Comparison of ENCODE assay signal across 8 mouse cellular contexts in the genomic region with DNA sequence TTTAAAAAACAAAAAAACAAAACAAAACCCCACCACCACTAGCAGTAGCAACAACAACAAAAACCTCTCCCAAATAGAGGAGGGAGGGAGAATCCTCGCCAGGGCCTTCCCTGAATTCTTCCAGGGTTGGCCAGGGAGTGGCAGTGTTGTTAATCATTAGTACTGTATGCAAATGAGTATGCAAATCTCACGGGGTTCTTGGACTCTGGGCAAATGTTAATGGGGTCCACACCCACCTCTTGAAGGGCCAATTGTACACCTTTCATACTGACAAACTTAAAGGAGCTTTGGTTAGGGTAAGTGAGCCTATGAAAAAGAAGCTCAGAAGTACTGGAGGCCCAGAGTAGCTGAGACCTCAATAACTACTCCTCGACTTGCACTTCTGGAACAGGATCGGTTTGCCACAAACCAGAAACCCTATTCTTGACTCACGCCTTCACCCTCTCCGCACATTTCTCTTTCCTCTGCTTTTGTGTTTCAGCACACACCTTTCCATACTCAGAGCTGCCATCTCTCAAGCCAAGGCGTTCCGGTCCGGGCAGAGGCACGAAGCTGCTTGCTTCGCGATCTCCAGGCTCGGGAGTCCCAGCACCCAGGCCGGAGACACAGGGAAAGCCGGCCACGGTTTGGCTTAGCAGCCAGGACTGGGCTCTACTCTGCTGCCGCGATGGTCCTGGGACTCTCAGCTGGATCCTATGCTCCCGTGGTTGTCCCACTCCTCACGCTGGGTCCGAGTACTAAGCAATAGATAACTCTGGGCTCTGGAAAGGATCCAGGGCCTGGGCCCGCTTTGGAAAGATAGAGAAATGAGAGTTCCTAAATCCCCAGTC. TPM values are rescaled to one million over a fixed set of nuclear protein-coding genes. Genes with fewer than 3 reads are reported as not detected.
DNase-seq lines count a peak whose midpoint lies in the region; ATAC-seq lines count a peak whose summit lies in the region.

No protein-coding gene starts in this region.

- intact Hi-C loops in heart, postnatal 14 days (cut with DNase I) = loop anchor here (1.0 to 5.0 kb wide), 3 partner anchors 71 to 191 kb away; no protein-coding TSS in a partner anchor

- WGBS in embryonic facial prominence, embryonic 14.5 days = 2% methylated on average over 22 of the region's 22 CpGs

- no peaks in the 10 kb centered on the region for H3K4me1 ChIP-seq in embryonic facial prominence, embryonic 14.5 days (ENCODE audit: control insufficient read depth, insufficient read depth, low read length)

- 0 out of 2 replicates have a peak overlapping the region, but pooled peaks have one; percentile 67 for H3K9ac ChIP-seq in embryonic facial prominence, embryonic 14.5 days (ENCODE audit: low read depth, low read length)

- peak; percentile 34 for DNase-seq in urinary bladder, adult 2 months (ENCODE audit: low spot score)
- DNase-seq in urinary bladder, postnatal 10 days (ENCODE audit: low spot score) = no peak
- DNase-seq in embryonic facial prominence, embryonic 14.5 days (ENCODE audit: low spot score) = peak; percentile 51
- peak; percentile 16 to 34 for DNase-seq in heart, postnatal 14 days
- DNase-seq in layer of hippocampus, adult 18-20 months (ENCODE audit: low spot score in 2 of 2) = peak; percentile 39 to 79
- DNase-seq in lung, postnatal 10 days = peak; percentile 14
- DNase-seq in right cerebral cortex, postnatal 4 days = peak; percentile 53
- no peak for DNase-seq in B cell, adult 2 months

- no peaks in the 10 kb centered on the region for H3K9me3 ChIP-seq in embryonic facial prominence, embryonic 14.5 days (ENCODE audit: control insufficient read depth, low read length)

- H3K4me2 ChIP-seq in embryonic facial prominence, embryonic 14.5 days (ENCODE audit: low read depth, low read length) = peak overlapping the region; percentile 100

- H3K4me3 ChIP-seq in embryonic facial prominence, embryonic 14.5 days (ENCODE audit: low read depth, low read length) = peak overlapping the region; percentile 62

- H3K36me3 ChIP-seq in embryonic facial prominence, embryonic 14.5 days (ENCODE audit: control insufficient read depth, insufficient read depth, low read length) = no peaks in the 10 kb centered on the region

- no peak for ATAC-seq in embryonic facial prominence, embryonic 14.5 days (ENCODE audit: low read depth)

- no peak overlapping the region for H3K27ac ChIP-seq in embryonic facial prominence, embryonic 14.5 days (replicated peaks; ENCODE audit: low read depth, low read length)

- H3K27me3 ChIP-seq in embryonic facial prominence, embryonic 14.5 days (replicated peaks; ENCODE audit: control insufficient read depth, insufficient read depth, low read length) = peaks cover 65% of the 10 kb centered on the region

RNA-seq across cellular contexts. Expression of a gene that starts 1.3 kb away (rescaled TPM):
- polyA plus RNA-seq in urinary bladder, adult 2 months (2012; rRNA removed) = 10.4 and 17.5 TPM in 2 replicates
- polyA plus RNA-seq in embryonic facial prominence, embryonic 14.5 days (2014; fragmentation: Nextera tagmentation; extraction: Ambion mirVana) = 0.88 and 0.93 TPM in 2 replicates
- 1 to 10 TPM; 4.4 to 5.2 TPM for total RNA-seq in heart, postnatal 14 days (2021)
- 10 to 100 TPM; 61.6 to 63.9 TPM for total RNA-seq in layer of hippocampus, adult 18-20 months (2021)

Comparison
In these comparisons a context has a peak if more than half of its experiments do, and no peak if none do; other contexts are left out.
1. DNase-seq: peak in urinary bladder, adult 2 months (single experiment), embryonic facial prominence, embryonic 14.5 days (single experiment), heart, postnatal 14 days (2 of 2), layer of hippocampus, adult 18-20 months (2 of 2), lung, postnatal 10 days (single experiment) and right cerebral cortex, postnatal 4 days (single experiment); none in urinary bladder, postnatal 10 days (single experiment) and B cell, adult 2 months (0 of 2).
2. RNA of a gene that starts 1.3 kb away (total RNA-seq): 61.6 to 63.9 TPM in layer of hippocampus, adult 18-20 months; 4.4 to 5.2 TPM in heart, postnatal 14 days; every median in the first group is over 10 times any median in the second.